Mouse (Mus musculus) testis, adult 2 months (tissue): Measurements from ENCODE around the gene Ankrd54.
"Not testable (repeated sequence)": the region's sequence is repeated elsewhere in the genome, so short reads cannot be mapped to it uniquely, and the experiment has no call there.

Source experiments
- CTCF ChIP-seq: fragments of 200-500 bp; IDR thresholded peaks from 2 replicates; pipeline ENCODE4 v1.5.1; 2012; ENCODE audit warnings: low read depth, mild to moderate bottlenecking, inconsistent platforms, low read length, moderate library complexity; ENCODE audit not compliant: control insufficient read depth, insufficient read depth, insufficient replicate concordance
- POLR2A ChIP-seq: fragments of 200-500 bp; IDR thresholded peaks from 2 replicates; pipeline ENCODE4 v1.6.1; 2012; ENCODE audit warnings: low read depth, mild to moderate bottlenecking, inconsistent platforms, low read length, moderate library complexity; ENCODE audit not compliant: control insufficient read depth

GRCm38 (mm10) chr15:79031908-79032307, 30.8 kb downstream of the Ankrd54 start:
- not testable (repeated sequence) for TF ChIP-seq POLR2A, CTCF
